Mouse (Mus musculus): Measurements from ENCODE around the gene Fes.

The Fes gene

DNA sequence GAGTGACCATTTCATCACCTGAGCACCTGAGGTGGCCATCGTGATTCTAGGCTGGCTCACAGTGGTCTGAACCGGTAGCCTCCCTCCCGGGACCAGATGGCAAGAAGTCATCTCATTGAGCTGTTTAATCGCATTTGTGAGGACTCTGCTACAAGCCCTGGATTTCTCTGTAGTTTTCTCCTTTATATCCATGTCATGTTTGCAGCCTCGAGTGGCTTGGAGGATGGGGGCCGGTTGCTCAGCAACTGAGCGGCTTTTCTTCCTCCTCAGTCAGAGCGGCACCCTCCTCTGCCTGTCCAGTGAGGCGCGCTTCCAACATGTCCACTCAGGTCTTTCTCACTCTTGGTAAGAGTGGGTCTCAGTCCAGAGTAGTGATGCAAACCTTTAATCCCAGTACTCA, 11.6 kb downstream of the Fes start:
- in situ Hi-C loops (cut with MboI, MseI) = loop anchor here (5.0 kb wide), 1 partner anchor 39 kb away; no protein-coding TSS in a partner anchor

DNA sequence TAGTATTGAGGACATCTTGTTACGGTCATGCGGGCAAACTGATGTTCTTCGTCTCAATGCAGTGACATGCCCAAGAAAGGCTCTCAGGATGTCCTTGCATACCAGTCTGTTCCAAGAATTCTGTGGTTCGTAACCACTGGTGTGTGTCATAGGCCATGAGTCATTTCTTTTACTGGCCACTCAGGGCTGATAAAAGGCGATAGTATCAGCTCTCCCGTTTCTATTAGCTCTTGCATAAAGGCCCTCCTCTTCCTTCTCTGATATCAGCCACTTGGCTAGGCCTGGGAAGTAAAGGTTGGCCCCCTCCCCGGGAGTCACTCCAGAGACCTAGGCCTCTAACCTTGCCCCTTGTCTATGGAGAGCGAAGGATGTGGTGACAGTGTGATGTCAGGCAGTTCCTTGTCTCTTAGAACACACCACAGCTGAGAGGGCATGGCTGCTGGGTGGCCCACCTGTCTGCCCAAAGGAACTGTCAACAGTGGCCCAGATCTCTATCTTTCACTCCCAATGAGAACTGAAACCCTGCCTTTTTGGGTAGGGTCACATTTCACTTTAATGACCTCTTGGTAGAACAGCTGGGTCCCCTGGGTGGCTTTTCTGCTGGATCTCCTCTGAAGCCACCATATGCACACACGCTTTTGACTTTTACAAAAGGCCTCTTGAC, 12.2 kb downstream of the Fes start:
- in situ Hi-C loops (cut with MboI, MseI) = loop anchor here (5.0 kb wide), 1 partner anchor 38 kb away; no protein-coding TSS in a partner anchor

DNA sequence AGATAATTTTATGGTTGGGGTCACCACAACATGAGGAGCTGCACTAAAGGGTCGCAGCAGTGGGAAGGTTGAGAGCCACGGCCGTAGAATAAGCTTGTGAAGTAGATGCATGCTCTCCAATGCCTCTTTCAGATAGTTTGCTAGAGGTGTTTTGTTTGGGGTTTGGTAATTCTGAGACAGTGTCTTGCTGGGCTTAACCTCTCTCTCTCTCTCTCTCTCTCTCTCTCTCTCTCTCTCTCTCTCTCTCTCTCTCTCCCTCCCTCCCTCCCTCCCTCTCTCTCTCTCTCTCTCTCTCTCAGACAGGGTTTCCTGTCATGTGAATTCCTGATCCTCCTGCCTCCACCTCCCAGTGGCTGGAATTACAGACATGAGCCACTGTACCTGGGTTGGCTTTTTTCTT, 13.0 kb downstream of the Fes start:
- in situ Hi-C loops (cut with MboI, MseI) = loop anchor here (5.0 kb wide), 1 partner anchor 37 kb away; no protein-coding TSS in a partner anchor

DNA sequence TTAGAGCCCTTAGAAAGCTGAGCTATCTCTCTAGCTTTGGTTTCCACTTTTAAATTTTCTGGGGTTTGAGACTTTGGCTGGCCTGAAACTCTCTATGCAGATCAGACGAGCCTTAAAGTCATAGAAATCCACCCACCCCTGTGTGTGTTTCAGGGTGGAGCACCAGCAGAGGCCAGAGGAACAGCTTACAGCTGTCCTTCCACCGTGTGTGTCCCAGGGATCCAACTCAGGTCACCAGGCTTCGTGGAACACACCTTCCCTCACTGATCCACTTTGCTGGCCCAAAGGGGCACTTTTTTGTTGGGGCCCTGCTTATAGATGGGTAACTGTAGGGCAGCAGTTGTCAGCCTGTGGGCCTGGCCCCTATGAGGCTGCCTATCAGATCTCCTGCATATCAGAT, 13.5 kb downstream of the Fes start:
- in situ Hi-C loops (cut with MboI, MseI) = no loop called here

DNA sequence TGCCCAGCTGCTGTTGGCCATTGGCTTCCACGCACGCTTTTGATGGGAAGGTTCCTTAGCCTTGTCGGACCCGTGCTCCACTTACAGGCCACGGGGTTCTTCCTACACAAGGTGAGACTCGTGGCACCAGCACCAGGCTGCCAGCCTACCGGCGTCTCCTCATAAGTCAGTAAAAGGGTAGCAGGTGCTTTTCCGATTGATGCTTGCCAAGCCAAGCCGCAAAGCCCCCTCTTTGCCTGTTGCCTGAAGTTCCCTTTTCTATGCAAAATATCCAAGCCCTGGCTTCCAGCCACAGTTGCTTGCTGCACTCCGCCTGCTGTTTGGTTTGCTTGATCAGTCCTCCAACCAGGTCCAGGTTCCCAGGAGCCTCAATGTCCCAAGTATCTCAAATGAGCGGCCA, 13.9 kb downstream of the Fes start:
- in situ Hi-C loops (cut with MboI, MseI) = no loop called here

DNA sequence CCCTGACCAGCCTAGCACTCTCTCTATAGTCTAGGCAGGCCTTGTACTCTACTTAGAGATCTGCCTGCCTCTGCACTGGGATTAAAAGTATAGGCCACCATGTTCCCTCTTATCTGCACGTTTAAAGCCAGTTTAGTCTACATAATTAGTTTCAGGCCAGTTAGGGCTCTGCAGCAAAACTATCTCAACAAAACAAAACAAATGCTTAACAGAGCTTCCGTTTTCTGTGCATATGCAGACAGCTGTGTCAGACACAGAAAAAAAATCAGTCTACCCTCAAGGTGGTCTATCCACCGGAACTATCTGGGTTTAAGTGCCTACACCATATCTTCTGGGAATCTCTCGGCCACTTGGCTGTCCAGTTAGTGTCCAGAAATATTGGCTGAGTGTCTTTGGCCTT, 14.4 kb downstream of the Fes start:
- in situ Hi-C loops (cut with MboI, MseI) = no loop called here

DNA sequence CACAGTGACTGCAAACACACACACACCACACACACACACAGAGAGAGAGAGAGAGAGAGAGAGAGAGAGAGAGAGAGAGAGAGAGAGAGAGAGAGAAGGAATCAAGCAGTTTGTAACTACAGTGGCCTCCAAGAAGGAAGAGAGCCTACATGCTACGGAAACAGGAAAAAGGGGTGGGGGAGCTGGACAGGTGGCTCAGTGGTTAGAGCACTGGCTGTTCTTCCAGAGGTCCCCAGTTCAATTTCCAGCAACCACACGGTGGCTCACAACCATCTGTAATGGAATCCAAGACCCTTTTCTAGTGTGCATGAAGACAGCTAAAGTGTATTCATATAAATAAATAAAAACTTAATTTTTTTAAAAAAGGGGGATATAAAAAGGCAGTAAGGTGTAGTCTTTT, 15.1 kb downstream of the Fes start:
- in situ Hi-C loops (cut with MboI, MseI) = no loop called here

DNA sequence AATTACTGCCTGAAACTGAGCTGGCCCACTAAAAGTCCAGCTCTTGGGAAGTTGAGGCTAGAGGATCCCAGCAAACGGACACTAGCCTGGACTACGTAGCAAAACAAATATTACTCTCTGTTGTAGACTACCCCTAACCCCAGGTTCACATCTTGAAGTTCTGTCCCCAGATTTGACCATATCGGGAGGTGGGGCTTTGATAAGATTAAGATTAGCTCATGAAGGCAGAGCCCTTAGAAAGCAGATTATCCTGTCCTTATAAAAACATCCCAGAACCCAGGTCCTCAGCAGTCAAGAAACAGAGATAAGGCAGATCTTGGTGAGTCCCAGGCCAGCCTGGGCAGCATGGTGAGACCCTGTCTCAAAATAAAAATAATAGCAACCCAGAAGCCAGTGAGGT, 15.6 kb downstream of the Fes start:
- in situ Hi-C loops (cut with MboI, MseI) = no loop called here

DNA sequence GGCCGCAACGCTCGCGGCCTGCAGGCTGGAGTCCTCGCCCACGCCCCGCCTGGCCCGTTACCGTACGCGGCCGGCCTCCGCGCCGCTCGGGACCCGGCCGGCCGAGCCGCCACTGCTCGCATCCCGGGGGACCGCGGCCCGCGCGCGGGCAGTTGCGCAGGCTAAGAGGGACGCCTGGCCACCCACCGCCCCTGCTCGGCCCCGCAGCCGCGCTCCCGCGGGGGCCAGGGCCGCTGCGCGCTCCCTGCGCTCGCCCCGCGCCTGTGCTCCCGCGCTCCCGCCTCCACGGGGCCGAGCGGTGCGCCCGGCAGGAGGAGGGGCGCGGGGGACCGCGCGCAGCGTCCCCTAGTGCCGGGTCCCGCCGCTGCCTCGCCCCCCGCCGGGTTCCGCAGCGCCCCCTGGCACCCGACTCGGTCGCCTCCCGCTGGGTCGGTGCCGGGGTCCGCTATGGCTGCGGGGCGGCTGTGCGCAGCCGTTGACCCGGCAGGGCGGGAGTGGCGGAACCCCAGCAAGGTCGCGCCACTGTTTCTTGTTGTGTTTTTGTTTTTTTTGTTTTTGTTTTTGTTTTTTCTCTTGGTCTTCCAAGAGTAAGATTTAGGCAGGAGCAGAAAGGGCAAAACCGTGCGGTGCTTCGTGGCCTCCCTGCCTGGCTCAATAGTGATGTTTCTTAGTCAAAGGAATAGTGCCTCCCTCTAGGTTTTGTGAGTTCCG, 16.6 kb downstream of the Fes start, which contains the start of gene Man2a2:
Gene Man2a2 (minus strand): TSS at position 335 of the 711 bp plus-strand sequence.
- in situ Hi-C loops (cut with MboI, MseI) = no loop called here

DNA sequence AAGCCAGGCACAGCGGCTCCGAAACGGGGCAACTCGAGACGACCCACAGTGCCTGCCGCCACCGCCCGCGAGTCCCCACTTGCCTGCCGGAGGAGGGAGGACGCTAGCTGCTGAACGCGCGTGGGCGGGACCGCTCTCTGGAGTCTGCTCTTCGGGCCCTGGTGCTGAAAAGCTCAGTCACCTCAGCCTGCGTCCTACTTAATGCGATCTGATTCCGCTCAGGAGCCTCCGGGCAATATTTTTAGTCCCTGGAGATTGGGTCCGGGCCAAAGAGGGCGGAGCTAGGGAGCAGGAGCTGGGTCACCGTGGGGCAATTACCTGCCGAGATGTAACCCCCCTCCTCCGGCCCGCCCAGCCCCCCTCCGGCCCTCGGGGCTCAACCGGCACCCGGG, 17.1 kb downstream of the Fes start:
- in situ Hi-C loops (cut with MboI, MseI) = no loop called here

DNA sequence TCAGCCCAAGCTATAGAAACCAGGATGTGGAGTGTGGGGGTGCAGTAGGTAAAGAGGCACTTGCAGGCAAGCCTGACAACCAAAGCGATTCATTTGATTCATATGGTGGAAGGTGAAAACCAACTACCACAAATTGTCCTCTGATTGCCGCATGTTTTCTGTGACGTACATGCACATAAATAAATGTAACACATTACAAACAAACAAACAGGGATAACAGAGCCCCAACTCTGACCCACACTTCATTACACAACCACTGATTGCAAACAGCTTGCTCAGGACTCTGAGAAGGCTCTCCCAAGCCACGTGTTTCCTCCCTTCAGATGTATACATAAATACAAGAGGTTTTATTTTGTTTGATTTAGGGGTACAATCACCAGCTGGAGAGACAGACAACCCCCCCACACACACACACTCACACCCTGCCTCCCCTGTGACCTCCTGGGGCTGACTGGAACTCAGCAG, 17.7 kb downstream of the Fes start:
- in situ Hi-C loops (cut with MboI, MseI) = no loop called here

DNA sequence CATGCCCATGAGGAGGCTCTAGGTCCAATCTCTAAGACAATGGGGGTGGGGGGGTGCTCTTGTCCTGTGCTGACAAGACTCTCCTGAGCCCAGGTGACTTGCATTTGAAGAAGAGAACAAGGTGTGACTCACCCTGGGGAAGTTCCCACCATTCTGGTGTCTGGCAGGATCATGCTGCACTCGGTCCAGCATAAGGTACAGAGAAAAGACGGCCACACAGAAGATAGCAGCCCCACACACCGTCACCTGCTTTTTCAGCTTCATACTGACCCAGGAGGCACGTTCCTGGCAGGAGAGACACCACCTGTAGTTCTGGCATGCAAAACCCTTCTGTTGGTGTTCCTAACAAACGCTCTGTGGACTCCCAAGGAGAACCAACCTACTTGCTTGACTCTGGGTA, 18.3 kb downstream of the Fes start:
- in situ Hi-C loops (cut with MboI, MseI) = no loop called here

DNA sequence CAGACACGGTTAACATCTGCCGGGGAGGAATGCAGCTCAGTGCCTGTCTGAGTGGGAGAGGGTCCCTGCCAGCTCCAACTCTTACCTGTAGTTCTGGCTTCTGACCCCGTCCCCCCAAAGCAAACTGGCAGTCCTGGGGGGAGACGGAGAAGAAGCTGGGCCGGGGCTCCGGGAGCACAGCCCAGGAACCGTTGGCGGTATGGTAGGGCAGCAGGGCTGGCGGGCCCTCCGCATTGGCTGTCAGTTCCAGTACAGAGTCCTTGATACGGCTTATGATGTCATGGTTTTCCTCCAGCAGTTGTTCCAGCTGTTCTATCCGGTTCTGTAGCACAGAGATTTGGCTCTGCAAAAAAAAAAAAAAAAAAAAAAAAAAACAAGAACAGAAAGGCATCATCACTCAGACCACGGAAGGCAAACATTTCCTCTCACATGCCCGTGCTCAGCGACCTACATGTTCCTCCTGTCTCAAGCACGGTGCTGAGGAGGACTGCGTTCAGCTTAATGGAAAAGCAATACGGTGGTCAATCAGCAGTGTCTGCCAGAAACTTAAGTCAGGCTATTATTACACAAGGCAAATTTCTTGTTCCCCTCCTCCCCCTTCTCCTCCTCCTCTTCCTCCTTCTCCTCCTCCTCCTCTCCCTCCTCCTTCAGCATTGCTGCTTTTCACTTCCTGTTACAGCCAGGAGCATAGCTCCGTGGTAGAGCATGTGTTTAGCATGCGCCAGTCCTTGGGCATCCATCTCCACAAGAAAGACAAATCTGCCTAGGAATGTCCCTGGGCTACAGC, 18.9 kb downstream of the Fes start:
- in situ Hi-C loops (cut with MboI, MseI) = no loop called here

DNA sequence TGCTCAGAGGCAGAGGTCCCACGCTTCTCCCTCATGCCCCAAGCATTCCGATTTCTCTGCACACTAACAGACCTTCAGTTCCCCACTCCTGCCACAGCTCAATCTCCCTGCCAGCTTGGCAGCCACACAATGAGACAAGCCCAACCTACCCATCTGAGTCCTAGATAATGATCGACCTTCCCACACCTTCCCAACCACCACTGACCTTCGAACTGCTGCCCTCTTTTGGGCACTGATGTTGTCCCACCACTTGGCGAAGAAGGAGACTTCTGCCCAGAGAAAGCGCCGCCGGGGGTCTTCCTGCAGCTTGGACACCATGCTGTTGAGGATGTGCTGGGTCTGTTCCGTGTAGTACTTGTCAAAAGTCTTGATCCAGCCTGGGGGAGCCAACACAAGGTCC, 19.7 kb downstream of the Fes start:
- in situ Hi-C loops (cut with MboI, MseI) = no loop called here

DNA sequence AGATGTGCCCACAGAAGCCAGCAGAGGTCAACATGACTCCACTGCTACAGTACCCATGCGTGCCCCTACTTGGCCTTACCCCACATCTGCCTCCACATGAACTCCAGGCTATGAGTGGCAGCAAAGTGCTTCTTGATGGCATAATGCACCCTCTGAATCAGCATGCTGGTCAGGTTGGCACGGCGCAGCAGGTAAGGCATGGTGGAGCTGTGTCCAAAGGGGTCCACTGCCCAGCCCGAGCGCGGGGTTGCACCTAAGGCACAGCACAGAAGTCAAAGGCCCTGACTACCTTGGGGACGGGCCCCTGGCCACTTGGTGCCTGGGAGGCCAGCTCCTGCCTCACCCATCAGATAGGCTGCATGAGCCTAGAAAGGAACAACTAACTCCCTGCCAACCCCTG, 20.5 kb downstream of the Fes start:
- in situ Hi-C loops (cut with MboI, MseI) = no loop called here

DNA sequence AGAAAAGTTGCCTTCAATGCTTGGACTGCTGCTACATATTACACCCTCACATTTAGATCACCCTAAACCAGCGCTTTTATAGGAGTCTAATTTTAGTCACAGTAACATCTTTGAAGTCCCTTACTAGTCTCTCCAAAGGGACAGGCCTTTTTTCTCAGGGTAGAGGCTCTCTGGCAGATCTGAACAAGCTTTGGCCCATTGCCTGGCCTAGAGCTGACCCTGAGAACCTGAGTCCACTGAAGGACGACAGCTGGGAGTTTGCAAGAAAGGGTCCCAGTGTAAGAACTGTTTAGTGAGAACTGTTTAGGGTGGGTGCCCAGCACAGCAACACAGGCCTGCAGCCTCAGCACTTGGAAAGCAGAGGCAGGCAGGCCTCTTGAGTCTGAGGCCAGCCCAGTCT, 22.0 kb downstream of the Fes start:
- in situ Hi-C loops (cut with MboI, MseI) = no loop called here

DNA sequence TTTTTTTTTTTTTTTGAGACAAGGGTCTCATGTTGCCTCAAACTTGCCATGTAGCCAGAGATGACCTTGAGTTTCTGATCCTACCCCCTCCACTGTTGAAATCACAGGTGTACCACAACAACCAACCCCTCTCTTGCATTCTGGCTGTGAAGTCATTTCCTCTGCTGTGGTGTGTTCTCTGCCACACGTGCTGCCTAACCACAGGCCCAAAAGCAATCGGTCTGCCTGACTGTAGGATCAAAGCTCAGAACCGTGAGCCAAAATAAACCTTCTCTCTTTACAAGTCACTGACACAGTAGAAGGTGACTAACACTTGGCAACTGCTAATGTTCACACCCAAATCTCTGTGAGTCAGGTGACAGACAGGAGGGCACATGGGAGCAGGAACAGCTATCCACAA, 27.3 kb downstream of the Fes start:
- in situ Hi-C loops (cut with MboI, MseI) = loop anchor here in 1 of 2 experiments (5.0 kb wide), 1 partner anchor 952 kb away; no protein-coding TSS in a partner anchor

DNA sequence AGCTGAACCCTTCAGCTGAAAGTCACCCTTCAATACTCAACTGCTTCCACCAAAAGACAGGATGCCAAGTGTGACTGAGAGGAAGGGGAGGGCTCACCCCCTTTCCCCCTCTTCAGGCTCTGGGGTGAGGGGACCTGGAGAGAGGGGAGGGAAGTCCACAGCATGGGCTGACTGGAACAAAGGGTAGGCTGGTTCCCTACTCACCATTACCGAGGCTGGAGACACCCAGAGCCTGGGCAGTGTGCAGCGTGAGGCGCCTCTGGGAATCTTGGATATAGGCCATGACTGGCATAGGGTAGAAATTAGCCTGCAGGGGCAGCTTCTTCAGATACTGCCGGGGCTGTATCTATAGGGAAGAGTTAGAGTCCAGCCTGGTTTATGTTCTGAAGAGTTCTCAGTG, 29.7 kb downstream of the Fes start:
- in situ Hi-C loops (cut with MboI, MseI) = no loop called here

DNA sequence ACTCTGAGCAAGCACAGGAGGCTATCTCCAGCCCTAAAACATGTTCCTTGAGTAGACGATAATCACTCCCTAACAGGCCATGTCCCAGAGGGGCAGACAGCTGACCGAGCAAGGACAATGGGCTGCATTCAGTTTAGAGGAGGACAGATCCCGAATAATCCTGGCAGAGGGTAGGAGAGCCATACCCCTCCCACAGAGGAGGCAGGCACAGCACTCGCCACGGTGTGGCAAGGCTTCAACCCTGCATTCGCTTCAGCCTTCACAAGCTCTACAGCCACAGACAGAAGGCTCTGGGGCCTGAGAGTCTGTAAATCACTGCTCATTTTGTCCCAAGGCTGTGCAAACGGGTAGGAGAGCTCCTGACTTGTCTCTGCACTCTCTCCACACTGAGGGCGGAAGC, 30.6 kb downstream of the Fes start:
- in situ Hi-C loops (cut with MboI, MseI) = no loop called here

DNA sequence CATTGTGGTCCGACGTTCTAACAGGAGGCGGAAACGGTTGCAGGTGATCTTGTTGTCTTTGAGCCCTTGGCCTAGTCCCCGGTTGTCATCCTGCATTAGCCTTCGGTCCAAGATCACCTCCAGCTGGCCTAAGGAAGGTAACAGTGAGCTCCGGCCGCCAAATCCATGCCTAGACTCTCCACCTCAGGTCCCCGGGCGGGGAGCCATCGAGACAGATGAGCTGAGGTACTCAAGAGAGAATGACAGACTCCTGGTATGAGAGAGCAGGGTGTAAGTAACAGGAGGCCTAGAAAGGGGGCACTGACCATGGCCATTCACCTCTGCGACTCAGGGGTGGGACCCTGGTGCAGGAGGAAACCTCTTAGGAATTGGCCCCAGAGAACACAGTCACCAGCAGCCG, 31.4 kb downstream of the Fes start:
- in situ Hi-C loops (cut with MboI, MseI) = no loop called here

DNA sequence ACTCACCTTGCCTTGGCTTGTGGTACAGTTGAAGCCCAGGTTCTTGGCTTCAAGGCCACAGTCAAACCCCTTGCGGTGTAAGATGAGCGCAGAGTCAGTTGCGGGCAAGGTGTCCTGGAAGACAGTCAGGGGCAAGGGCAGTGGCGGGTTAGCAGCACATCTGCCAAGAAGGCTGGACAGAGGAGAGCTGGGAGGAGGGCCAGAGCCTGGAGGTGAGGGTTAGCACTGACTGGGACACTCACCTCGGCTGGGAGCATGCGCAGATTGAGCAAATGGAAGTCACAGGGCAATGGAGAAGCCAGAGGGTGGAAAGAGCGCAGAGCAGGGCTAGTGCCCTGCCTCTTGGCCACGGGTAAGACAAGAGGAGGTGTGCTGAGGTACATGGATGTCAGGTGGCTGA, 34.8 kb downstream of the Fes start:
- in situ Hi-C loops (cut with MboI, MseI) = no loop called here

DNA sequence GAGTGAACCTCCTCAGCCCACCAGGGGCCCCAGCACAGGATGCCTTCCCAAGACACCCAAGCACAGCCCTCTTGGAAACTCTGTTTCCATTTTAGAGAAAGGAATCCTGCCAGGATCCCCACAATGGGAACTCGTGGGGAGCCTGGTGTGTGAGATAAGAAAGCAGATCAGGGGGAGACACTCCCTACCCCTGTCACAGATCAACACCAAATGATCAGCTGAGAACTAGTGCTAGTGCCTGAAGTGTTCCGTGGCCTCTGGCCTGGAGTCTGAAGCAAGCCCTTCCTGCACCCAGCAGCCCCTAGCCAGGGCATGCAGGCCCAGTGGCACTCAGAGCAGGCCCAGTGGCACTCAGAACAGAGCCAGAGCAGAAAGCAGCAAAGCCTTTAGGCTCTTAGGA, 36.9 kb downstream of the Fes start:
- in situ Hi-C loops (cut with MboI, MseI) = no loop called here
